Mouse (Mus musculus): Measurements from ENCODE around the gene Fiz1. TPM values are rescaled to one million over a fixed set of nuclear protein-coding genes. Genes with fewer than 3 reads are reported as not detected.
"Not testable (repeated sequence)": the region's sequence is repeated elsewhere in the genome, so short reads cannot be mapped to it uniquely, and the experiment has no call there.

The Fiz1 gene
- polyA plus RNA-seq, 1 experiment from 2014 or later, result 46.6 TPM

DNA sequence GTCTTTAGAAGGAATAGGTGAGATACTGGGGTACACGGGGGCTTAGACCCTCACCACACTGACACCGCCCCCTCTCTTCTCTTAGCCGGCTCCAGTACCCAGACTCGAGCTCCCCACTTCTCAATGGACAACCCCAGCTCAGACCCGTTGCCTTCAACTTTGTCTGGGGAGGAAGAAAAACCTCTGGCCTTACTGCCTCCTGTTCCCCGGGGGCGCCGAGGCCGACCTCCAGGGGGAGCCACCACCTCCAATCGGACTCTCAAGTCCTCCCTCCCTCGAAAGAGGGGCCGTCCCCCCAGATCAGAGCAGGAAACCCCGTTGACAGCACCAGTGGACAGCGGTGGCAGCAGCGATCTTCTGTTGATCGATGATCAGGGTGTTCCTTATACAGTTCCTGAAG is 2.9 kb upstream of the Fiz1 start:
- no peak for ATAC-seq
- H3K4me1 ChIP-seq, result peaks cover 24% of the 10 kb centered on the region
- no peaks in the 10 kb centered on the region for H3K27me3 ChIP-seq
- no peak overlapping the region for H3K4me2 ChIP-seq
- H3K36me3 ChIP-seq (ENCODE audit: poor library complexity, severe bottlenecking), result peaks cover 22% of the 10 kb centered on the region
- H3K27ac ChIP-seq, result no peak overlapping the region
- no peaks in the 10 kb centered on the region for H3K9me3 ChIP-seq (replicated peaks)
- WGBS, result 87% methylated on average over 16 of the region's 16 CpGs
- no peak overlapping the region for H3K4me3 ChIP-seq
- no peak overlapping the region for H3K9ac ChIP-seq

DNA sequence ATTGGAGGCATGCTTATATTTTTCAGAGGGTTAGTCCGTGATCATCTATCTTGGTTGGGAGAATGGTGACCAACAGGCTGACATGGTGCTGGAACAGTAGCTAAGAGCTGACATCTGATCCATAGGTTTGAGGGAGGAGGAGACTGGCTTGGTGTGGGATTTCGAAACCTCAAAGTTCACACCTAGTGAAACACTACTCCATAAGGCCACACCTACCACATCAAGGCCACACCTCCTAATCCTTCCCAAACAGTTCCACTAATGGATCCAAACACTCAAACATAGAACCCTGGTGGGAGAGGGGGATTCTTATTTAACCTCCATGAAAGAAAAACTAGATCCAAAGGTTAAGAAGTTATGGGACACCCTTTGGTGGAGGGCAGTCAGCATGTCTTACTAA is 2.4 kb upstream of the Fiz1 start:
- H3K27ac ChIP-seq, result no peak overlapping the region
- H3K36me3 ChIP-seq (ENCODE audit: poor library complexity, severe bottlenecking), result peaks cover 22% of the 10 kb centered on the region
- no peaks in the 10 kb centered on the region for H3K9me3 ChIP-seq (replicated peaks)
- H3K9ac ChIP-seq, result no peak overlapping the region
- ATAC-seq, result no peak
- no peaks in the 10 kb centered on the region for H3K27me3 ChIP-seq
- no peak overlapping the region for H3K4me2 ChIP-seq
- 97% methylated on average over 2 of the region's 2 CpGs for WGBS
- peaks cover 24% of the 10 kb centered on the region for H3K4me1 ChIP-seq
- H3K4me3 ChIP-seq, result no peak overlapping the region

GRCm38 (mm10) chr7:5016057-5016456 is 1.6 kb upstream of the Fiz1 start:
- Histone ChIP-seq H3K4me2 (peak overlapping the region; percentile 67), H3K4me3 (peak overlapping the region; percentile 68), H3K9me3 (replicated peaks) (no peaks in the 10 kb centered on the region), H3K27me3 (no peaks in the 10 kb centered on the region), H3K27ac (peak overlapping the region; percentile 99), H3K36me3 (ENCODE audit: poor library complexity, severe bottlenecking) (peaks cover 28% of the 10 kb centered on the region), H3K9ac (peak overlapping the region; percentile 79), H3K4me1 (peaks cover 17% of the 10 kb centered on the region)
- ATAC-seq, result no peak
- WGBS, result 70% methylated on average over 3 of the region's 3 CpGs

- peak; percentile 79 for ATAC-seq
- H3K36me3 ChIP-seq (ENCODE audit: poor library complexity, severe bottlenecking), result peaks cover 35% of the 10 kb centered on the region
Observed at GRCm38 (mm10) chr7:5015118-5016001, 863 bp upstream of the Fiz1 start, which contains the start of gene Gm44973. TSS of gene Gm44973 (plus strand) at chr7:5015496.

DNA sequence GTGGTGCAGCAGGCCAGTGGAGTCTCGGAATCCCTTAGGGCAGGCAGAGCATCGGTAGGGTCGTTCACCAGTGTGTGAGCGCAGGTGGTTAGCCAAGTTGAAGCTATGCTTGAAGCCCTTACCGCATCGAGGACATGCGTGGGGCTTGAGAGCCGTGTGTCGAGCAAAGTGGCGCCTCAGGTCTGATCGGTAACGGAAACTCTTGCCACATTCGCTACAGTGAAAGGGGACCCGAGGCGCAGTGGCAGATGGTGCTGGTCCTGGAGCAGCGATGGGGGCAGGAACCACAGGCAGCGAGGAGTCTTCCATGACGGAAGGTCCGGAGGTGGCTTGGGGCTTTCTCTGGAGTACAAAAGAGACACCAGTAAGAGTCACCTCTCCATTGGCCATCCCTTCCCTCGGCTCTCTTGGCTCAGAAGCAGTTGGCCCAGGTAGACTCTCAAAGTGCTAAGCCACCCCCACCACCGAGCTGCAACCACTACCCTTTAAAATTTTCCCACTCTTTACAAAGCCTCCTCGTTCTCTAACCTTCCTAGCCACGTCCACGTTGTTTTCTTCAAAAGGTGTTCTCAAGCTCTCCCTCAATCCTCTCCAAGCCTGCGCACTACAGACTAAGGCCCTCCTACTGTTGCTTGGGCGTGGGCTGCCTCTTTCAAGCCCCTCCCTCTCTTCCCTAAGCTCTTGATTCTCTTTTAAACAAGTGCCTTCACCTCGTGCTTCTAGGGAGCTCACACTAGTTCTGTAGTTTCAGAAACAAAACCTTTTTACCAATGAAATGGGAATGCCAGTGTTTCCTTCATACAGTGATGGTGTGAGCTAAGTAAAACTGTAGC is 1.6 kb downstream of the Fiz1 start:
- 91% methylated on average over 27 of the region's 27 CpGs for WGBS
- Histone ChIP-seq H3K36me3 (ENCODE audit: poor library complexity, severe bottlenecking) (peaks cover 59% of the 10 kb centered on the region), H3K9me3 (replicated peaks) (no peaks in the 10 kb centered on the region)

More at GRCm38 (mm10) chr7:5015118-5016001, 863 bp upstream of the Fiz1 start, which contains the start of gene Gm44973:
- Histone ChIP-seq H3K9me3 (replicated peaks) (no peaks in the 10 kb centered on the region), H3K4me3 (peak within 1 kb of the TSS; percentile 68), H3K9ac (peak within 1 kb of the TSS; percentile 79), H3K4me2 (peak within 1 kb of the TSS; percentile 67), H3K4me1 (peaks cover 14% of the 10 kb centered on the region), H3K27ac (peak within 1 kb of the TSS; percentile 99), H3K27me3 (no peaks in the 10 kb centered on the region)
- WGBS, result under 1% methylated on average over 54 of the region's 76 CpGs

GRCm38 (mm10) chr7:5008229-5008628 is 6.3 kb downstream of the Fiz1 start:
- Histone ChIP-seq H3K36me3 (ENCODE audit: poor library complexity, severe bottlenecking) (peaks cover 75% of the 10 kb centered on the region), H3K4me2 (no peak overlapping the region), H3K4me3 (no peak overlapping the region), H3K9me3 (replicated peaks) (no peaks in the 10 kb centered on the region), H3K27ac (no peak overlapping the region), H3K9ac (no peak overlapping the region), H3K27me3 (no peaks in the 10 kb centered on the region), H3K4me1 (peaks cover 2% of the 10 kb centered on the region; the same call in 1 of the 2 replicates)
- 96% methylated on average over 25 of the region's 26 CpGs for WGBS
- ATAC-seq, result 0 out of 2 replicates have a peak, but pooled peaks have one; percentile 32

More for the DNA sequence above, 1.6 kb downstream of the Fiz1 start:
- Histone ChIP-seq H3K27me3 (no peaks in the 10 kb centered on the region), H3K9ac (no peak overlapping the region), H3K27ac (no peak overlapping the region), H3K4me1 (peaks cover 9% of the 10 kb centered on the region), H3K4me2 (peak overlapping the region; percentile 67; the same call in 1 of the 2 replicates), H3K4me3 (no peak overlapping the region)
- no peak for ATAC-seq

GRCm38 (mm10) chr7:5002876-5003275 is 11.6 kb downstream of the Fiz1 start:
- not testable (repeated sequence) for H3K9ac ChIP-seq; H3K4me2 ChIP-seq; H3K27me3 ChIP-seq; H3K9me3 ChIP-seq (replicated peaks); H3K27ac ChIP-seq; H3K4me1 ChIP-seq; ATAC-seq; H3K4me3 ChIP-seq
- H3K36me3 ChIP-seq (ENCODE audit: poor library complexity, severe bottlenecking), result peaks cover 24% of the 10 kb centered on the region
- WGBS, result 60% methylated on average over 8 of the region's 8 CpGs

GRCm38 (mm10) chr7:4999876-5000275 is 14.6 kb downstream of the Fiz1 start:
- Histone ChIP-seq H3K9ac (no peak overlapping the region), H3K9me3 (replicated peaks) (no peaks in the 10 kb centered on the region), H3K36me3 (ENCODE audit: poor library complexity, severe bottlenecking) (no peaks in the 10 kb centered on the region), H3K27me3 (no peaks in the 10 kb centered on the region), H3K27ac (no peak overlapping the region), H3K4me3 (no peak overlapping the region), H3K4me2 (no peak overlapping the region), H3K4me1 (peaks cover 14% of the 10 kb centered on the region)
- ATAC-seq, result no peak
- 86% methylated on average over 2 of the region's 2 CpGs for WGBS

GRCm38 (mm10) chr7:4996934-4997333 is 17.6 kb downstream of the Fiz1 start:
- no peaks in the 10 kb centered on the region for H3K9me3 ChIP-seq (replicated peaks)
- peaks cover 17% of the 10 kb centered on the region for H3K27me3 ChIP-seq
- peak overlapping the region; percentile 78 for H3K4me3 ChIP-seq
- no peak for ATAC-seq
- H3K4me2 ChIP-seq, result peak overlapping the region; percentile 89
- peak overlapping the region; percentile 66; the same call in 1 of the 2 replicates for H3K27ac ChIP-seq
- peaks cover 35% of the 10 kb centered on the region for H3K4me1 ChIP-seq
- peaks cover 26% of the 10 kb centered on the region for H3K36me3 ChIP-seq (ENCODE audit: poor library complexity, severe bottlenecking)
- peak overlapping the region; percentile 89 for H3K9ac ChIP-seq
- WGBS, result 73% methylated on average over 8 of the region's 8 CpGs

- Histone ChIP-seq H3K27ac (peak within 1 kb of the TSS; percentile 66), H3K9me3 (replicated peaks) (no peaks in the 10 kb centered on the region), H3K4me2 (peak within 1 kb of the TSS; percentile 89), H3K4me1 (peaks cover 35% of the 10 kb centered on the region), H3K9ac (peak within 1 kb of the TSS; percentile 89), H3K36me3 (ENCODE audit: poor library complexity, severe bottlenecking) (peaks cover 33% of the 10 kb centered on the region), H3K4me3 (peak within 1 kb of the TSS; percentile 78), H3K27me3 (peaks cover 17% of the 10 kb centered on the region)
- 8% methylated on average over 14 of the region's 26 CpGs for WGBS
- ATAC-seq, result peak; percentile 88
Observed at GRCm38 (mm10) chr7:4996003-4996895, 18.2 kb downstream of the Fiz1 start, which contains the start of gene Zfp579. TSS of gene Zfp579 (minus strand) at chr7:4996158.
